Mouse (Mus musculus): Measurements from ENCODE around the gene Gm20503. TPM values are rescaled to one million over a fixed set of nuclear protein-coding genes. Genes with fewer than 3 reads are reported as not detected.

Gene Gm20503
- polyA plus RNA-seq, 1 experiment from 2014 or later = 9.2 TPM

- H3K9me3 ChIP-seq = no peaks in the 10 kb centered on the region
- no peak for ATAC-seq (ENCODE audit: low FRiP score)
- H3K36me3 ChIP-seq = peaks cover 31% of the 10 kb centered on the region
- 96% methylated on average over 6 of the region's 6 CpGs for WGBS
- H3K4me3 ChIP-seq = no peak overlapping the region
- no peak overlapping the region for H3K9ac ChIP-seq
- H3K27me3 ChIP-seq = no peaks in the 10 kb centered on the region
- H3K4me2 ChIP-seq = no peak overlapping the region
- H3K27ac ChIP-seq = no peak overlapping the region
- H3K4me1 ChIP-seq (replicated peaks) = 0 out of 2 replicates have a peak, but pooled peaks cover 6% of the 10 kb centered on the region
Measured at GRCm38 (mm10) chr4:59043891-59044290, 40.9 kb downstream of the Gm20503 start.

- no peak overlapping the region for H3K4me2 ChIP-seq
- WGBS = 13% methylated on average over 3 of the region's 3 CpGs
- H3K36me3 ChIP-seq = peaks cover 4% of the 10 kb centered on the region
- no peak for ATAC-seq (ENCODE audit: low FRiP score)
- H3K4me3 ChIP-seq = no peak overlapping the region
- no peaks in the 10 kb centered on the region for H3K9me3 ChIP-seq
- H3K27ac ChIP-seq = no peak overlapping the region
- no peaks in the 10 kb centered on the region for H3K27me3 ChIP-seq
- H3K9ac ChIP-seq = no peak overlapping the region
- H3K4me1 ChIP-seq (replicated peaks) = 0 out of 2 replicates have a peak, but pooled peaks cover 6% of the 10 kb centered on the region
Measured at GRCm38 (mm10) chr4:59047222-59047621, 44.2 kb downstream of the Gm20503 start.

- H3K36me3 ChIP-seq = no peaks in the 10 kb centered on the region
- no peak overlapping the region for H3K4me2 ChIP-seq
- no peak overlapping the region for H3K4me3 ChIP-seq
- no peak overlapping the region for H3K9ac ChIP-seq
- H3K27ac ChIP-seq = no peak overlapping the region
- WGBS = 94% methylated on average over 1 of the region's 1 CpGs
- ATAC-seq (ENCODE audit: low FRiP score) = no peak
- H3K27me3 ChIP-seq = no peaks in the 10 kb centered on the region
- H3K4me1 ChIP-seq (replicated peaks) = 0 out of 2 replicates have a peak, but pooled peaks cover 6% of the 10 kb centered on the region
- no peaks in the 10 kb centered on the region for H3K9me3 ChIP-seq
Measured at GRCm38 (mm10) chr4:59051081-59051480, 48.1 kb downstream of the Gm20503 start.

- ATAC-seq (ENCODE audit: low FRiP score) = no peak
- Histone ChIP-seq H3K4me1 (replicated peaks) (no peaks in the 10 kb centered on the region), H3K27ac (no peak overlapping the region), H3K4me2 (no peak overlapping the region), H3K36me3 (no peaks in the 10 kb centered on the region), H3K4me3 (no peak overlapping the region), H3K27me3 (no peaks in the 10 kb centered on the region), H3K9ac (no peak overlapping the region), H3K9me3 (no peaks in the 10 kb centered on the region)
- WGBS = 90% methylated on average over 3 of the region's 3 CpGs
Measured at GRCm38 (mm10) chr4:59057929-59058328, 54.9 kb downstream of the Gm20503 start.

- Histone ChIP-seq H3K9ac (no peak overlapping the region), H3K4me3 (no peak overlapping the region), H3K9me3 (no peaks in the 10 kb centered on the region), H3K27ac (no peak overlapping the region), H3K27me3 (no peaks in the 10 kb centered on the region), H3K4me1 (replicated peaks) (no peaks in the 10 kb centered on the region), H3K36me3 (no peaks in the 10 kb centered on the region), H3K4me2 (no peak overlapping the region)
- no peak for ATAC-seq (ENCODE audit: low FRiP score)
- WGBS = 82% methylated on average over 12 of the region's 12 CpGs
Measured at GRCm38 (mm10) chr4:59062526-59062925, 59.5 kb downstream of the Gm20503 start.

- 61% methylated on average over 3 of the region's 3 CpGs for WGBS
- Histone ChIP-seq H3K36me3 (no peaks in the 10 kb centered on the region), H3K4me1 (replicated peaks) (no peaks in the 10 kb centered on the region), H3K9me3 (no peaks in the 10 kb centered on the region), H3K4me2 (no peak overlapping the region), H3K9ac (no peak overlapping the region), H3K27me3 (no peaks in the 10 kb centered on the region), H3K4me3 (no peak overlapping the region), H3K27ac (no peak overlapping the region)
- no peak for ATAC-seq (ENCODE audit: low FRiP score)
Measured at GRCm38 (mm10) chr4:59069276-59069675, 66.3 kb downstream of the Gm20503 start.

GRCm38 (mm10) chr4:59083430-59083829 lies 80.4 kb downstream of the Gm20503 start:
- Histone ChIP-seq H3K4me1 (replicated peaks) (no peaks in the 10 kb centered on the region), H3K4me2 (no peak overlapping the region), H3K36me3 (no peaks in the 10 kb centered on the region), H3K4me3 (no peak overlapping the region), H3K9ac (no peak overlapping the region), H3K27me3 (no peaks in the 10 kb centered on the region), H3K9me3 (no peaks in the 10 kb centered on the region), H3K27ac (no peak overlapping the region)
- ATAC-seq (ENCODE audit: low FRiP score) = no peak
- WGBS = 93% methylated on average over 2 of the region's 2 CpGs

GRCm38 (mm10) chr4:59089391-59089790 lies 86.4 kb downstream of the Gm20503 start:
- no peaks in the 10 kb centered on the region for H3K4me1 ChIP-seq (replicated peaks)
- no peaks in the 10 kb centered on the region for H3K9me3 ChIP-seq
- no peak for ATAC-seq (ENCODE audit: low FRiP score)
- H3K27ac ChIP-seq = no peak overlapping the region
- no peak overlapping the region for H3K4me2 ChIP-seq
- no peak overlapping the region for H3K9ac ChIP-seq
- 69% methylated on average over 1 of the region's 1 CpGs for WGBS
- H3K4me3 ChIP-seq = no peak overlapping the region
- H3K27me3 ChIP-seq = no peaks in the 10 kb centered on the region
- H3K36me3 ChIP-seq = no peaks in the 10 kb centered on the region

Other genes starting within 250 kb of the Gm20503 start
- gene Olfr267, start 215.5 kb upstream of the Gm20503 start, polyA plus RNA-seq (2015; fragmentation: Nextera tagmentation; extraction: Ambion mirVana) = not detected in 2 replicates
- gene Ecpas, start 90.5 kb upstream of the Gm20503 start, polyA plus RNA-seq (2015; fragmentation: Nextera tagmentation; extraction: Ambion mirVana) = 28.4 and 28.8 TPM in 2 replicates
- 0.52 and 1.1 TPM in 2 replicates for gene Zkscan16, start 59.6 kb upstream of the Gm20503 start, polyA plus RNA-seq (2015; fragmentation: Nextera tagmentation; extraction: Ambion mirVana)
- gene Ptgr1, start 16.1 kb upstream of the Gm20503 start, polyA plus RNA-seq (2015; fragmentation: Nextera tagmentation; extraction: Ambion mirVana) = 5.0 and 6.1 TPM in 2 replicates
- gene Dnajc25, start 8.1 kb upstream of the Gm20503 start, polyA plus RNA-seq (2015; fragmentation: Nextera tagmentation; extraction: Ambion mirVana) = 5.5 and 6.4 TPM in 2 replicates
- gene Gng10, start 31.9 kb downstream of the Gm20503 start, polyA plus RNA-seq (2015; fragmentation: Nextera tagmentation; extraction: Ambion mirVana) = 150 and 154 TPM in 2 replicates
- gene AI481877, start 135.8 kb downstream of the Gm20503 start, polyA plus RNA-seq (2015; fragmentation: Nextera tagmentation; extraction: Ambion mirVana) = not detected in 2 replicates
- gene Ugcg, start 186.0 kb downstream of the Gm20503 start, polyA plus RNA-seq (2015; fragmentation: Nextera tagmentation; extraction: Ambion mirVana) = 17.3 and 19.2 TPM in 2 replicates